Mouse (Mus musculus): ENCODE measurements around the gene Taco1. TPM values are rescaled to one million over a fixed set of nuclear protein-coding genes. Genes with fewer than 3 reads are reported as not detected.
"Not testable (repeated sequence)": the region's sequence is repeated elsewhere in the genome, so short reads cannot be mapped to it uniquely, and the experiment has no call there.

Gene Taco1
- 7.1 and 7.3 TPM in 2 replicates for polyA plus RNA-seq (2014; fragmentation: Nextera tagmentation; extraction: Ambion mirVana)

DNA sequence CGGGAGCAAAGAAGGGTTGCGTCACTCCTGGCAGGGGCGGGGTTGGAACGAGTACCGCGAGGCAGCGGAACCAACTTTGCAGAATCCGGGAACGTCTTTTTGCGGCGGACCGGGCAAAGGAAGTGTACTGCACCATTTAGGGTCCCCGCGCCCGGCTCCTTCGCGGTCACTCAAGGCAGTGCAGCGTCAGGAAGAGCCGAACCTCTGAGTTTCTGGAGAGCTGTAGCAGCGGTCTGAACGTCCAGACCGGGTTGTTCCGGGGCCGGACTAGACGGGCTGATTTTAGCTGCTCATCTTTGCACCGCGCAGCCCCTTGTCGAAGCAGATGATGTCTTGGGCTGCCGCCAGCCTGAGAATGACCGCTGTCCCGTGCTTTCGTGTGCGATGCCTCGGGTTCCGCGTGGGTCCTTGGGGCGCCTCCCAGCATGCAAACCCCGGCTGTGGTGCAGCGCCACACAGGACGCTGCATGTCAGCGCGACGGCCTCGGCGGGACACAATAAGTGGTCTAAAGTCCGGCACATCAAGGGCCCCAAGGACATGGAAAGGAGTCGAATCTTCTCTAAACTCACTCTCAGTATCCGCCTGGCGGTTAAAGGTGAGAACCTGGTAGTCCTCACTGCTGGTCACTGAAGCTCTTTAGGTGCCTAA, at the start of gene Taco1:
Gene Taco1, plus strand, starts transcription at position 139 of the 649 bp plus-strand sequence.
- peak; percentile 97 for ATAC-seq (ENCODE audit: low read depth)
- Histone ChIP-seq H3K27me3 (ENCODE audit: control insufficient read depth, insufficient read depth, low read length) (no peaks in the 10 kb centered on the region), H3K9ac (replicated peaks; ENCODE audit: low read depth, low read length) (peak within 1 kb of the TSS; percentile 74), H3K9me3 (ENCODE audit: control insufficient read depth, low read length) (no peaks in the 10 kb centered on the region), H3K4me2 (ENCODE audit: low read depth, low read length) (peak within 1 kb of the TSS; percentile 95), H3K36me3 (ENCODE audit: control insufficient read depth, insufficient read depth, low read length) (no peaks in the 10 kb centered on the region), H3K27ac (ENCODE audit: low read depth, low read length) (peak within 1 kb of the TSS; percentile 76), H3K4me1 (ENCODE audit: control insufficient read depth, insufficient read depth, low read length) (no peaks in the 10 kb centered on the region), H3K4me3 (ENCODE audit: low read depth, low read length) (peak within 1 kb of the TSS; percentile 72)
- WGBS: under 1% methylated on average over 49 of the region's 49 CpGs

DNA sequence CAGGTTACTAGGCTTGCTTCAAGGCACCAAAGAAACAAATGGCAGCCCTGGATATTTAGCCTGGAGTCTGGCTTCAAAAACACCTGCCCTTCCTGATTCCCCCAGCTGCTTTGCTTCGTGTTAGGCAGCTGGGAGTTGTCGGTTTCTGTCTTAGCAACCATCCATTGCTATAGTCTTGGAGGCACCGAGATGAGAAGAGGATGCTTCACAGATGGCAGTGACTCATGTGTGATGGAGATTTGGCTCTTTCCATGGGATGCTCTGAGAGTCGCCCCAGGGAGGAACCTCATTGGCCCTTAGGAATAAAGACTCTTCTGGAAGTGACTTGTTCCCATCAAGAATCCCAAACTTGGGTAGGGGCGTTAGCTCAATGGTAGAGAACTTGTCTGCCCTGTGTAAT, 49.4 kb upstream of the Taco1 start:
- no peak overlapping the region for H3K9ac ChIP-seq (replicated peaks; ENCODE audit: low read depth, low read length)
- no peak overlapping the region for H3K4me3 ChIP-seq (ENCODE audit: low read depth, low read length)
- H3K4me2 ChIP-seq (ENCODE audit: low read depth, low read length): no peak overlapping the region
- peaks cover 3% of the 10 kb centered on the region; the same call in 1 of the 2 replicates for H3K4me1 ChIP-seq (ENCODE audit: control insufficient read depth, insufficient read depth, low read length)
- H3K36me3 ChIP-seq (ENCODE audit: control insufficient read depth, insufficient read depth, low read length): no peaks in the 10 kb centered on the region
- H3K27me3 ChIP-seq (ENCODE audit: control insufficient read depth, insufficient read depth, low read length): no peaks in the 10 kb centered on the region
- 81% methylated on average over 5 of the region's 5 CpGs for WGBS
- H3K27ac ChIP-seq (ENCODE audit: low read depth, low read length): no peak overlapping the region
- no peak for ATAC-seq (ENCODE audit: low read depth)
- H3K9me3 ChIP-seq (ENCODE audit: control insufficient read depth, low read length): no peaks in the 10 kb centered on the region

DNA sequence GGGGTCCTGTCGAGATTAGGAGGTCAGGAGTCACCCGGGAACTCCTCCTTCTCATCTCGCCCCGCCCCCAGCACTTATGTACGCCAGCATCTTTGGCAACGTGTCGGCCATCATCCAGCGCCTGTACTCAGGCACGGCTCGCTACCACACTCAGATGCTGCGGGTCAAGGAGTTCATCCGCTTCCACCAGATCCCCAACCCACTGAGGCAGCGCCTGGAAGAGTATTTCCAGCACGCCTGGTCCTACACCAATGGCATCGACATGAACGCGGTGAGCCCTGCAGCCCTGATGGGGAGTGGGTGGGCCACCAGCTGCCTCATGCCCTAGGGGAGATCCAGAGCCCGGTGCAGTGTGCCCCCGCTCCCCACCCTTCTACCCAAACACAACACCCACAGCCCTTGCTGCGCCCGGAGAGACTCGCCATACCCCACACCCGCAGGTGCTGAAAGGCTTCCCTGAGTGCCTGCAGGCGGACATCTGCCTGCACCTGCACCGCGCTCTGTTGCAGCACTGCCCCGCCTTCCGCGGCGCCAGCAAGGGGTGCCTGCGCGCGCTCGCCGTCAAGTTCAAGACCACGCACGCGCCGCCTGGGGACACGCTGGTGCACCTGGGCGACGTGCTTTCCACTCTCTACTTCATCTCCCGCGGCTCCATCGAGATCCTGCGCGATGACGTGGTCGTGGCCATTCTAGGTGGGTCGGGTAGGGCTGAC, 45.7 kb upstream of the Taco1 start:
- H3K9ac ChIP-seq (replicated peaks; ENCODE audit: low read depth, low read length): peak overlapping the region; percentile 51
- H3K27ac ChIP-seq (ENCODE audit: low read depth, low read length): peak overlapping the region; percentile 64; the same call in 1 of the 2 replicates
- H3K4me2 ChIP-seq (ENCODE audit: low read depth, low read length): peak overlapping the region; percentile 71
- peaks cover 3% of the 10 kb centered on the region; the same call in 1 of the 2 replicates for H3K27me3 ChIP-seq (ENCODE audit: control insufficient read depth, insufficient read depth, low read length)
- 1% methylated on average over 50 of the region's 50 CpGs for WGBS
- no peaks in the 10 kb centered on the region for H3K9me3 ChIP-seq (ENCODE audit: control insufficient read depth, low read length)
- no peaks in the 10 kb centered on the region for H3K4me1 ChIP-seq (ENCODE audit: control insufficient read depth, insufficient read depth, low read length)
- H3K4me3 ChIP-seq (ENCODE audit: low read depth, low read length): peak overlapping the region; percentile 47
- ATAC-seq (ENCODE audit: low read depth): peak; percentile 76
- H3K36me3 ChIP-seq (ENCODE audit: control insufficient read depth, insufficient read depth, low read length): no peaks in the 10 kb centered on the region

DNA sequence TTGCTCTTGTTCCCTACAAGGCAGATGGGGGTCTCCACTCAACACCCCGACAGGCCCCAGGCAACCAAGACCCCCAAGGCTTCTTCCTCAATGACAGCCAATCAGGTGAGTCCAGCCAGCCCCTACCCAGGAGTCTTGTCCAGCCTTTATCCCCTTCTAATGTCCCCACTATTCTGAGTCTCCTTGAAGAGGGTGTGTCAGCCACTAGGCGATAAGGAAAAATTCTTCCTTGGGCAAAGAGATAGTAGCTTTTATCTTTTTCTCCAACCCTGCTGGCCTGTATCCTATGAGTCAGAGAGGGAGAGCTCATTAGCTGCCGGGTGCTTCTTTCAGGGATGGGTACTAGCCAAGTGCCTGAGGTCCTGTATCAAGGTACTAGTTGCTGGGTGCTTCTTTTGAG, 40.1 kb upstream of the Taco1 start:
- no peaks in the 10 kb centered on the region for H3K4me1 ChIP-seq (ENCODE audit: control insufficient read depth, insufficient read depth, low read length)
- no peaks in the 10 kb centered on the region for H3K9me3 ChIP-seq (ENCODE audit: control insufficient read depth, low read length)
- 91% methylated on average over 3 of the region's 3 CpGs for WGBS
- H3K4me2 ChIP-seq (ENCODE audit: low read depth, low read length): no peak overlapping the region
- H3K9ac ChIP-seq (replicated peaks; ENCODE audit: low read depth, low read length): no peak overlapping the region
- H3K4me3 ChIP-seq (ENCODE audit: low read depth, low read length): no peak overlapping the region
- no peak overlapping the region for H3K27ac ChIP-seq (ENCODE audit: low read depth, low read length)
- peaks cover 3% of the 10 kb centered on the region; the same call in 1 of the 2 replicates for H3K27me3 ChIP-seq (ENCODE audit: control insufficient read depth, insufficient read depth, low read length)
- no peaks in the 10 kb centered on the region for H3K36me3 ChIP-seq (ENCODE audit: control insufficient read depth, insufficient read depth, low read length)
- ATAC-seq (ENCODE audit: low read depth): no peak

DNA sequence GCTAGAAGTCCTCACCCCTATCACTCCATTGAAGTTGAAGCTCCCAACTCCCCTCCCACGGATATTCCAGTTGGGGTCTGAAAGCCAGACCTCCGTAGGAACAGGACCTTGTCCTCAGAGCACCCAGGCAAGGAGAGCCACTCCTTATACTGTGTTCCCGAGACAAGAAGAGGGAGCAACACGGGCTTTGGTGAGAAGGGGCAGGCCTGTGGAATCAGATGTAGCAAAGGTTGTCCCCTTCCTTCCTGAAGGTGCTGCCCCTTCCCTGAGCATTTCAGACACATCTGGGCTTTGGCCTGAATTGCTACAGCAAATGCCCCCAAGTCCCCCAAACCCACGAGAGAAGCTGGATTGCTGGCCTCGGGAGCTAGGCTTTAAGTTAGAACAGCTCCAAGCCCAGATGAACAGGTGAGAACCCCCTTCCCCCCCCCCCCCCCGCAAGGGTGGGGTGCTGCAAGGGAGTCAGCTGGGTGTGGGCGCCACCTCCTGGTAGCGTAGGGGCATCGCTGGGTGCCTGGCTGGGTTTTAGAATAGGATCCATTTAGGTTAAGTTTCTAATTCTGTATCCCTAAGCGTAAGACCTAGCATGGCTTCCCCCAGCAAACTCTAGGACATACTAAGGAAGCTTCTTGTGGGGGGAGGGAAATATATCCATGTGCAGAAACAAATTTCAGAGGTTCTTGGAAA, 39.3 kb upstream of the Taco1 start:
- ATAC-seq (ENCODE audit: low read depth): no peak
- H3K27me3 ChIP-seq (ENCODE audit: control insufficient read depth, insufficient read depth, low read length): peaks cover 2% of the 10 kb centered on the region; the same call in 1 of the 2 replicates
- no peak overlapping the region for H3K4me2 ChIP-seq (ENCODE audit: low read depth, low read length)
- no peak overlapping the region for H3K4me3 ChIP-seq (ENCODE audit: low read depth, low read length)
- no peaks in the 10 kb centered on the region for H3K9me3 ChIP-seq (ENCODE audit: control insufficient read depth, low read length)
- no peak overlapping the region for H3K27ac ChIP-seq (ENCODE audit: low read depth, low read length)
- no peaks in the 10 kb centered on the region for H3K4me1 ChIP-seq (ENCODE audit: control insufficient read depth, insufficient read depth, low read length)
- no peak overlapping the region for H3K9ac ChIP-seq (replicated peaks; ENCODE audit: low read depth, low read length)
- H3K36me3 ChIP-seq (ENCODE audit: control insufficient read depth, insufficient read depth, low read length): no peaks in the 10 kb centered on the region
- WGBS: 41% methylated on average over 10 of the region's 11 CpGs

DNA sequence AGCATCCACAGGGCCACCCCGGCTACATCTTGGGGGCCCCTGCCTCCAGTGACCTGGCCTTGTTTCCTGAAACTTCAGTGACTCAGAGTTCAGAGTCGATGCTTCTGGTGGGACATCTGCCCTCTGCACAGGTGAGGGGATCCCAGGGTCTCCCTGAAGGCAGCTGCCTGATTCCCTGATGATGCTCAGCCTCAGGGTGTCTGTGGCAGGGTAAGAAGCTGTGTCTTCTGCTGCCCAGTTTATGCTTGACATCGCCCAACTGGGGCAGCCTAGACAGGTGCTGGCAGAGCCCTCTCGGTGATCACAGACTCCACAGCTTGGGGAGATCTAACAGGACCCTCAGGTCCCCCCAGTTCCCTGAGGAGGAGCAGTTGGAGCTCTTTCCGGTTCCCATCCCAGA, 38.3 kb upstream of the Taco1 start:
- H3K4me1 ChIP-seq (ENCODE audit: control insufficient read depth, insufficient read depth, low read length): no peaks in the 10 kb centered on the region
- H3K27me3 ChIP-seq (ENCODE audit: control insufficient read depth, insufficient read depth, low read length): no peaks in the 10 kb centered on the region
- H3K9ac ChIP-seq (replicated peaks; ENCODE audit: low read depth, low read length): no peak overlapping the region
- ATAC-seq (ENCODE audit: low read depth): no peak; the same call in 1 of the 2 replicates
- 92% methylated on average over 5 of the region's 5 CpGs for WGBS
- H3K4me3 ChIP-seq (ENCODE audit: low read depth, low read length): no peak overlapping the region
- no peaks in the 10 kb centered on the region for H3K36me3 ChIP-seq (ENCODE audit: control insufficient read depth, insufficient read depth, low read length)
- H3K4me2 ChIP-seq (ENCODE audit: low read depth, low read length): no peak overlapping the region
- no peak overlapping the region for H3K27ac ChIP-seq (ENCODE audit: low read depth, low read length)
- no peaks in the 10 kb centered on the region for H3K9me3 ChIP-seq (ENCODE audit: control insufficient read depth, low read length)

DNA sequence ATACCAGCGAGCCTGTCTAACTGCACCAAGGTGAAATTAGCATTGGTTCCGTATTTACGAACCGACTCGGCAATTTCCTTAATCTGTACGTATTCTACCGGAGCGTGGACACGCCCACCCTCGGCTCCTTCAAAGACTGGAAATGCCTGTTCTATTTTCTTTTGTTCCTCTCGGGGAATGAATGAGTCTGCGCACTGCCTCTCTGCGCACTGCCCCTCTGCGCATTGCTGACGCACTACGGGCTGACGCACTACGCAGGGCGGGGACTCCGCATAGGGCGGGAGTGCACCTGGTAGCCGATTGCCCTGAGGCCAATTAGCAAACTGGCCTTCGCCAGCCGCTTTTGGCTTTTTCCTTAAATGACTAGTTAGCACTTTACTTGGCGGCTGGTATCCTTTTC, 33.8 kb upstream of the Taco1 start:
- WGBS: 36% methylated on average over 3 of the region's 25 CpGs

DNA sequence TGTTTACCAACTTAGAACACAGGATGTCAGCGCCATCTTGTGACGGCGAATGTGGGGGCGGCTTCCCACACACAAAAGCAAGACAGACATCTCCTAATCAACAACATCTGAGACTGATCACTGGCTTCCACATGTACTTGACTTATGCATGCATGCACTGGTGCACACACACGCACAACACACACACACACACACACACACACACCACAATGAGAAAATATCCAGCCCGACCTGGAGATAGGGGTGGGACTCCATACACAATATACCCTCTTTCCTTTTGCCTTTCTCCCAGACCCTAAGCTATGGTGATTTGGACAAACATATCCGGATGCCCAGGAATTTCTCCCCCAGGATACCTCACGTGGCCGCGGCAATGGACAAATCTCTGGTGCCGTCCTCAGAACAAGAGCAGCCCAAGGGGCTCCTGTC, 32.4 kb upstream of the Taco1 start:
- peak overlapping the region; percentile 25; the same call in 1 of the 2 replicates for H3K4me2 ChIP-seq (ENCODE audit: low read depth, low read length)
- H3K27ac ChIP-seq (ENCODE audit: low read depth, low read length): peak overlapping the region; percentile 70
- no peaks in the 10 kb centered on the region for H3K9me3 ChIP-seq (ENCODE audit: control insufficient read depth, low read length)
- ATAC-seq (ENCODE audit: low read depth): no peak
- no peak overlapping the region; the same call in 1 of the 2 replicates for H3K4me3 ChIP-seq (ENCODE audit: low read depth, low read length)
- H3K36me3 ChIP-seq (ENCODE audit: control insufficient read depth, insufficient read depth, low read length): no peaks in the 10 kb centered on the region
- WGBS: 28% methylated on average over 11 of the region's 11 CpGs
- H3K4me1 ChIP-seq (ENCODE audit: control insufficient read depth, insufficient read depth, low read length): peaks cover 9% of the 10 kb centered on the region; the same call in 1 of the 2 replicates
- no peak overlapping the region for H3K9ac ChIP-seq (replicated peaks; ENCODE audit: low read depth, low read length)
- no peaks in the 10 kb centered on the region; the same call in 1 of the 2 replicates for H3K27me3 ChIP-seq (ENCODE audit: control insufficient read depth, insufficient read depth, low read length)

More for the DNA sequence above, 33.8 kb upstream of the Taco1 start:
- not testable (repeated sequence) for ATAC-seq (ENCODE audit: low read depth); H3K9ac ChIP-seq (replicated peaks; ENCODE audit: low read depth, low read length); H3K36me3 ChIP-seq (ENCODE audit: control insufficient read depth, insufficient read depth, low read length); H3K27me3 ChIP-seq (ENCODE audit: control insufficient read depth, insufficient read depth, low read length); H3K9me3 ChIP-seq (ENCODE audit: control insufficient read depth, low read length); H3K4me2 ChIP-seq (ENCODE audit: low read depth, low read length); H3K4me1 ChIP-seq (ENCODE audit: control insufficient read depth, insufficient read depth, low read length)
- H3K27ac ChIP-seq (ENCODE audit: low read depth, low read length): peak overlapping the region; percentile 52; the same call in 1 of the 2 replicates
- H3K4me3 ChIP-seq (ENCODE audit: low read depth, low read length): peak overlapping the region; percentile 22; the same call in 1 of the 2 replicates
